Mouse (Mus musculus): ENCODE measurements around the gene Nfatc2. TPM values are rescaled to one million over a fixed set of nuclear protein-coding genes. Genes with fewer than 3 reads are reported as not detected.

The Nfatc2 gene
- polyA plus RNA-seq, 1 experiment from 2014 or later: 0.42 TPM

DNA sequence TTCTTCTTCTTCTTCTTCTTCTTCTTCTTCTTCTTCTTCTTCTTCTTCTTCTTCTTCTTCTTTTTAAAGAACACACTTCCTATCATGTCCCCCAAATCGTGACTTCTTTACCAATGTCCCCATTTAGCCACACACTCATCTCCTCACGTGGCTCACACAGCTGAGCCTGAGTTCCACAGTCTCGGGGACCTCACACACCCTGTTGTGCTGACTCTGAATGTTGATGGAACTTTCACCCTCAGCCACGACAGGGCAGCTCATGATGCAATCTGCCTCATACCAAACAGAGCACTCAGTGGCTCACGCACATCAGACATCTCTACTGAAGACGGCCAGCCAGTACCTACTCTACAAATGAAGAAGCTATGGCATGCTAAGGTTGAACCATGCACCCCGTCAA is 60.2 kb downstream of the Nfatc2 start:
- Histone ChIP-seq H3K4me1 (replicated peaks) (peaks cover 21% of the 10 kb centered on the region), H3K9me3 (no peaks in the 10 kb centered on the region), H3K4me3 (no peak overlapping the region), H3K27ac (no peak overlapping the region), H3K27me3 (ENCODE audit: insufficient read depth, poor library complexity, severe bottlenecking) (peaks cover 3% of the 10 kb centered on the region; the same call in 1 of the 2 replicates), H3K36me3 (no peaks in the 10 kb centered on the region)
- 78% methylated on average over 7 of the region's 7 CpGs for WGBS
- DNase-seq (ENCODE audit: low spot score): no peak

DNA sequence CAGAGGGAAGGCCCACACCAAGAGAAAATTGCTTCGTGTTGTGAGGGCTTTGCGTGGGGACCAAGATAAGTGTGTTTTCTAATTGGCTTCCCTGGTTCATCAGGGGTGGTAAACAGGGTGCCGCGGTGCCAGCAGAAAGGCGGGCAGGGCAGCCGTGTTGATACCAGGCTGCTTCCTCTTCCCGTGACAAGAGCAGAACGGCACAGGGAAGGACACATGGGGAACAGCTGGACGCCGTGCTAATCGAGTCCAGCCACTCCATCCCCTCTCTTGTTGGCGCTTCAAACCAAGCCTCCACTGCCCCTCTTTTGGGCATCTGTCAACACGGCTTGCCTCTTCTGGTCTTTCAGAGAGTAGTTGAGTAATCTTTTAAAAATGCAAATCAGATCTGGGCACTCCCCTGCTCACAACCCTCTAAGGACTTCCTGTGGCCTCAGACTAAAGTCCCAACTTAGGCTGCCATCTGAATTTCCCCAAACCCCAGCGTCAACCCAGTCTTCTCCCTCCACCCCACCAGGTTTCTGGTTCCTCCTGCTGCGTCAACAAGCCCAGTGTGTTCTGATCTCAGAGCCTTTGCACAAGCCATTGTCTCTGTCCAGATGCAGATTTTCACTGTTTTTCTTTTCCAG is 61.7 kb downstream of the Nfatc2 start:
- no peak overlapping the region for H3K27ac ChIP-seq
- 69% methylated on average over 15 of the region's 15 CpGs for WGBS
- no peaks in the 10 kb centered on the region for H3K27me3 ChIP-seq (ENCODE audit: insufficient read depth, poor library complexity, severe bottlenecking)
- no peaks in the 10 kb centered on the region for H3K9me3 ChIP-seq
- peaks cover 10% of the 10 kb centered on the region; the same call in 1 of the 2 replicates for H3K4me1 ChIP-seq (replicated peaks)
- DNase-seq (ENCODE audit: low spot score): no peak
- no peaks in the 10 kb centered on the region for H3K36me3 ChIP-seq
- no peak overlapping the region for H3K4me3 ChIP-seq

DNA sequence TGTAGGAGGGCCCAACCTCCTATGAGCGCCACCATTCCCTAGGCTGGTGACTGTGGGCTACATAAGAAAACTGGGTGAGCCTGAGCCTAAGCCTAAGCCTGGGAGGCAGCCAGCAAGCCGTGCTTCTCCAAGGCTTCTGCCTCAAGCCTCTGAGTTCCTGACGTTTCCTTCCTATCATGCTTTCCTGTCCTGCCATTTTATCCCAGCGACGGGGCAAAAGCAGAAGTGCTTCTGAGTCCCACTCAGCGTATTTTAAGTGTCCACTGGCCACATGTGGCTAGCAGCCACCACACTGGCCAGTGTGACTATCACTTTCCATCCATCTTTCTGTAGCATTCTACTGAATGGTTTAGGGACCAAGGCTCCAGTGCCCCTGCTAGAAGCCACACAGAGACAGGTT is 62.4 kb downstream of the Nfatc2 start:
- no peaks in the 10 kb centered on the region for H3K36me3 ChIP-seq
- H3K27ac ChIP-seq: no peak overlapping the region
- H3K9me3 ChIP-seq: no peaks in the 10 kb centered on the region
- peaks cover 10% of the 10 kb centered on the region; the same call in 1 of the 2 replicates for H3K4me1 ChIP-seq (replicated peaks)
- H3K4me3 ChIP-seq: no peak overlapping the region
- no peaks in the 10 kb centered on the region for H3K27me3 ChIP-seq (ENCODE audit: insufficient read depth, poor library complexity, severe bottlenecking)
- 91% methylated on average over 6 of the region's 6 CpGs for whole genome bisulfite sequencing
- DNase-seq (ENCODE audit: low spot score): no peak

- Histone ChIP-seq H3K4me1 (replicated peaks) (peaks cover 11% of the 10 kb centered on the region; the same call in 1 of the 2 replicates), H3K27ac (no peak overlapping the region), H3K9me3 (no peaks in the 10 kb centered on the region), H3K27me3 (ENCODE audit: insufficient read depth, poor library complexity, severe bottlenecking) (peaks cover 5% of the 10 kb centered on the region), H3K36me3 (no peaks in the 10 kb centered on the region), H3K4me3 (no peak overlapping the region)
- WGBS: 78% methylated on average over 15 of the region's 15 CpGs
- no peak for DNase-seq (ENCODE audit: low spot score)
Measured at GRCm38 (mm10) chr2:168532061-168532833, 69.2 kb downstream of the Nfatc2 start.

DNA sequence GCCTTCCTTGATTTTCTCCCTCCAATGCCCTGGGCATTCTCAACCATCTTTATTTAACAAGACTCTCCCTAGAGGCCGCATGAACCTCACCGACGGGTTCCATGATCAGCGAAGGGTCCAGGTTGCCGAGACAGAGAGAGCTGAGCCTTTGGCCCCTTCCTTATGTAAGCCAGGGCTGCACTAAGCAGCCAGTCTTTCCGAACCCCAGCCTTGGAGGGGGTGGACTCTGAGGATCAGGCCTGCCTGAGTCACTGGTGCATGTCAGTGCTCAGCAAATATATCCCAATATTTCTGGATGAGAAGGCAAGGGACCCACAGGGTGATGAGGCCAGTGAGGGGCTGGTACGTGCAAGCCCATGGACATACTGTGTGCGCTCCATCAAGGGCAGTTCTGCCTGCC is 72.9 kb downstream of the Nfatc2 start:
- Histone ChIP-seq H3K4me3 (no peak overlapping the region), H3K36me3 (no peaks in the 10 kb centered on the region), H3K9me3 (peaks cover 5% of the 10 kb centered on the region; the same call in 1 of the 2 replicates), H3K27me3 (ENCODE audit: insufficient read depth, poor library complexity, severe bottlenecking) (peaks cover 29% of the 10 kb centered on the region), H3K27ac (peak overlapping the region; percentile 12; the same call in 1 of the 2 replicates), H3K4me1 (replicated peaks) (peaks cover 30% of the 10 kb centered on the region)
- 76% methylated on average over 8 of the region's 8 CpGs for WGBS
- no peak for DNase-seq (ENCODE audit: low spot score)

GRCm38 (mm10) chr2:168527430-168527792 is 74.0 kb downstream of the Nfatc2 start:
- H3K4me1 ChIP-seq (replicated peaks): peaks cover 30% of the 10 kb centered on the region
- DNase-seq (ENCODE audit: low spot score): no peak
- H3K9me3 ChIP-seq: peaks cover 5% of the 10 kb centered on the region; the same call in 1 of the 2 replicates
- no peak overlapping the region for H3K27ac ChIP-seq
- WGBS: 89% methylated on average over 10 of the region's 10 CpGs
- H3K36me3 ChIP-seq: no peaks in the 10 kb centered on the region
- H3K27me3 ChIP-seq (ENCODE audit: insufficient read depth, poor library complexity, severe bottlenecking): peaks cover 29% of the 10 kb centered on the region
- no peak overlapping the region for H3K4me3 ChIP-seq

- 88% methylated on average over 18 of the region's 18 CpGs for WGBS
Measured at GRCm38 (mm10) chr2:168526547-168527429, 74.7 kb downstream of the Nfatc2 start.

GRCm38 (mm10) chr2:168525391-168526154 is 75.9 kb downstream of the Nfatc2 start:
- peaks cover 5% of the 10 kb centered on the region; the same call in 1 of the 2 replicates for H3K9me3 ChIP-seq
- peaks cover 29% of the 10 kb centered on the region for H3K27me3 ChIP-seq (ENCODE audit: insufficient read depth, poor library complexity, severe bottlenecking)
- peak overlapping the region; percentile 14; the same call in 1 of the 2 replicates for H3K27ac ChIP-seq
- DNase-seq (ENCODE audit: low spot score): peak; percentile 27
- H3K4me3 ChIP-seq: peak overlapping the region; percentile 40
- WGBS: 8% methylated on average over 17 of the region's 17 CpGs
- no peaks in the 10 kb centered on the region for H3K36me3 ChIP-seq
- peaks cover 29% of the 10 kb centered on the region for H3K4me1 ChIP-seq (replicated peaks)

More at GRCm38 (mm10) chr2:168526547-168527429, 74.7 kb downstream of the Nfatc2 start:
- Histone ChIP-seq H3K36me3 (no peaks in the 10 kb centered on the region), H3K27ac (no peak overlapping the region), H3K4me1 (replicated peaks) (peaks cover 30% of the 10 kb centered on the region), H3K4me3 (no peak overlapping the region), H3K27me3 (ENCODE audit: insufficient read depth, poor library complexity, severe bottlenecking) (peaks cover 29% of the 10 kb centered on the region), H3K9me3 (peaks cover 5% of the 10 kb centered on the region; the same call in 1 of the 2 replicates)
- DNase-seq (ENCODE audit: low spot score): no peak

DNA sequence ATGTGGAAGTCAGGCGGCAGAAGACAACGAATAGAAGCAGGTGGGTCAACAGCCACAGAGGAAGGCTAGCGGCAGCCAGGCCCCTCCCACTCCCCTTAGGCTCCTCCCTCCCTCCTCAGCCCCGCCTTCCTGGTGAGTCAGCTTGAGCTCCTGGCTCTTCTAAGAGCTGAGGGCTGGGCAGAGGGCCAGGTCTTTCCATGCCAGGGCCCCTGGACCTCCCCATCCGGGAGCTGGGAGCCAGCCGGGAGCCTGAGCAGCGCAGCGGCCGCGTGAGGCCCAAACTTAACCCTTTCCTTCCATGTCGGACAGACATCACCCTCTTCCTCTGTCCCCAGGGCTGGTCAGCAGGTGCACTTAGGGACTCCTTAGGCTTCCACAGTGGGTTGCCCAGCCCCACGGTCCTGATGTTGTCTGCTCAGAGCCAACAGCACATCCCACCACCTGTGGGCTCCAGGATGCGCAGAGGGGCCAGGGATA is 76.5 kb downstream of the Nfatc2 start:
- peak; percentile 70 for DNase-seq (ENCODE audit: low spot score)
- Histone ChIP-seq H3K36me3 (no peaks in the 10 kb centered on the region), H3K27ac (peak overlapping the region; percentile 14), H3K4me1 (replicated peaks) (peaks cover 23% of the 10 kb centered on the region), H3K27me3 (ENCODE audit: insufficient read depth, poor library complexity, severe bottlenecking) (peaks cover 29% of the 10 kb centered on the region), H3K9me3 (peaks cover 5% of the 10 kb centered on the region; the same call in 1 of the 2 replicates), H3K4me3 (peak overlapping the region; percentile 40)
- WGBS: 2% methylated on average over 13 of the region's 13 CpGs

- Histone ChIP-seq H3K4me3 (no peak overlapping the region), H3K27ac (no peak overlapping the region), H3K36me3 (no peaks in the 10 kb centered on the region), H3K9me3 (peaks cover 5% of the 10 kb centered on the region; the same call in 1 of the 2 replicates), H3K27me3 (ENCODE audit: insufficient read depth, poor library complexity, severe bottlenecking) (peaks cover 24% of the 10 kb centered on the region), H3K4me1 (replicated peaks) (peaks cover 24% of the 10 kb centered on the region)
- 83% methylated on average over 3 of the region's 3 CpGs for WGBS
- DNase-seq (ENCODE audit: low spot score): no peak
Measured at GRCm38 (mm10) chr2:168522247-168522646, 79.2 kb downstream of the Nfatc2 start.

- DNase-seq (ENCODE audit: low spot score): no peak
- WGBS: 91% methylated on average over 7 of the region's 7 CpGs
- no peaks in the 10 kb centered on the region for H3K36me3 ChIP-seq
Measured at GRCm38 (mm10) chr2:168520771-168521170, 80.7 kb downstream of the Nfatc2 start.

GRCm38 (mm10) chr2:168519589-168519988 is 81.9 kb downstream of the Nfatc2 start:
- H3K4me1 ChIP-seq (replicated peaks): peaks cover 8% of the 10 kb centered on the region
- no peak overlapping the region for H3K27ac ChIP-seq
- WGBS: 83% methylated on average over 8 of the region's 8 CpGs
- no peaks in the 10 kb centered on the region for H3K36me3 ChIP-seq
- DNase-seq (ENCODE audit: low spot score): no peak
- H3K9me3 ChIP-seq: no peaks in the 10 kb centered on the region
- H3K27me3 ChIP-seq (ENCODE audit: insufficient read depth, poor library complexity, severe bottlenecking): peaks cover 7% of the 10 kb centered on the region
- H3K4me3 ChIP-seq: no peak overlapping the region

More at GRCm38 (mm10) chr2:168520771-168521170, 80.7 kb downstream of the Nfatc2 start:
- Histone ChIP-seq H3K27me3 (ENCODE audit: insufficient read depth, poor library complexity, severe bottlenecking) (peaks cover 19% of the 10 kb centered on the region), H3K4me3 (no peak overlapping the region), H3K4me1 (replicated peaks) (peaks cover 19% of the 10 kb centered on the region), H3K27ac (no peak overlapping the region), H3K9me3 (no peaks in the 10 kb centered on the region)

Data from hindbrain, embryonic 10.5 days (tissue).